In the genomic region with DNA sequence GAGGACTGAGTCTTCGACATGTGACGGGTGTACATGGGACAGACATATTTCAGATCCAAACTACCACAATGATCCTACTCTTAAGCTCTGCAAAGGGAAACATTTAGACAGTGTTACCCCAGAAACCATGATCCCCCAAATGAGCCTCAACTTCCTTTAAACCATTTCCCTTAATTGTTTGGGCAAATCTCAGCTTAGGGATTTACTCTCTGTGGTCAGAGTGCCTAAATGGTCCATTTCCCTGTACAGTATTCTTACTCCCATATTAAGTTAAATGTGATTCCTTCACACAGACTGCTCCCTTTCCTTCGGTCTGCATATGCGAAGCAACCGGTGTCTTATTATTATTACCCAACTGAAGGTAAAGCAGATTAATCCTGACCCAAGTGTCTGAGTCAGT, we compare ENCODE assay signal across 19 mouse cellular contexts.
"Had no signal": no experiment of that assay in that cellular context is flagged by ENCODE, and none has a peak within 500 bp of the region (broad histone marks: within the 10 kb centered on the region; RNA-seq: fewer than 3 reads in every experiment).

No protein-coding gene starts in this region.

- H3K36me3 ChIP-seq: midbrain, embryonic 10.5 days; midbrain, embryonic 12.5 days; neural tube, embryonic 13.5 days; neural tube, embryonic 15.5 days had no signal

- H3K4me3 ChIP-seq: midbrain, embryonic 10.5 days; midbrain, embryonic 12.5 days; myocyte; neural tube, embryonic 13.5 days; neural tube, embryonic 15.5 days had no signal

- H3K4me1 ChIP-seq: neural tube, embryonic 13.5 days; neural tube, embryonic 15.5 days had no signal

- DNase-seq: lung, adult 18-20 months; lung, embryonic 14.5 days; lung, postnatal 10 days; lung, postnatal 4 days; midbrain, embryonic 14.5 days; retina, postnatal 1 day; right cerebral cortex, adult 18-20 months; right cerebral cortex, postnatal 25 days; right cerebral cortex, postnatal 4 days; spleen, adult 18-20 months; thymus, adult 18-20 months; thymus, postnatal 14 days; thymus, postnatal 36 days had no signal

- H3K9ac ChIP-seq: lung, embryonic 14.5 days; midbrain, embryonic 12.5 days; neural tube, embryonic 13.5 days; neural tube, embryonic 15.5 days had no signal

- H3K27me3 ChIP-seq: midbrain, embryonic 12.5 days; neural tube, embryonic 13.5 days; neural tube, embryonic 15.5 days had no signal

- H3K4me2 ChIP-seq: lung, embryonic 14.5 days; midbrain, embryonic 12.5 days; neural tube, embryonic 13.5 days; neural tube, embryonic 15.5 days had no signal

- H3K27ac ChIP-seq: midbrain, embryonic 10.5 days; midbrain, embryonic 12.5 days; neural tube, embryonic 13.5 days; neural tube, embryonic 15.5 days had no signal

- ATAC-seq: midbrain, embryonic 16.5 days had no signal

- H3K9me3 ChIP-seq: midbrain, embryonic 10.5 days; midbrain, embryonic 12.5 days; neural tube, embryonic 13.5 days; neural tube, embryonic 15.5 days had no signal
